Mouse (Mus musculus) forebrain, postnatal 0 days (tissue): ENCODE data around the gene Ripor3. TPM values are rescaled to one million over a fixed set of nuclear protein-coding genes. Genes with fewer than 3 reads are reported as not detected.

ENCODE experiments used
- ATAC-seq: fragments of 200-750 bp; cut with Nextera tagmentation; 2 replicates; pipeline ENCODE4 v1.8.0; 2017; ENCODE audit warnings: mild to moderate bottlenecking, moderate library complexity
- DNase-seq: peaks from one replicate; pipeline ENCODE4 v3.0.0-alpha.2; 2015
- H3K27ac ChIP-seq: fragments of 300-500 bp; sonication (generic); 2 replicates; pipeline ENCODE4 v1.5.1; 2014; ENCODE audit warnings: low read depth, mild to moderate bottlenecking, antibody characterized with exemption, low read length, moderate library complexity, mixed read lengths
- H3K27me3 ChIP-seq: fragments of 300-500 bp; sonication (generic); 2 replicates; pipeline ENCODE4 v1.6.1; 2014; ENCODE audit warnings: mild to moderate bottlenecking, low read length, mixed read lengths; ENCODE audit not compliant: insufficient read depth
- H3K36me3 ChIP-seq: fragments of 300-500 bp; sonication (generic); 2 replicates; pipeline ENCODE4 v1.6.1; 2014; ENCODE audit warnings: mild to moderate bottlenecking, moderate library complexity; ENCODE audit not compliant: insufficient read depth
- H3K4me1 ChIP-seq: fragments of 300-500 bp; sonication (generic); 2 replicates; pipeline ENCODE4 v1.6.1; 2014; ENCODE audit warnings: antibody characterized with exemption; ENCODE audit not compliant: insufficient read depth
- H3K4me2 ChIP-seq: fragments of 300-500 bp; sonication (generic); 2 replicates; pipeline ENCODE4 v1.6.1; 2014; ENCODE audit warnings: low read depth, mild to moderate bottlenecking, moderate library complexity
- H3K4me3 ChIP-seq: fragments of 300-500 bp; sonication (generic); 2 replicates; pipeline ENCODE4 v1.5.1; 2014; ENCODE audit warnings: low read depth, low read length, mixed read lengths
- H3K9ac ChIP-seq: fragments of 300-500 bp; sonication (generic); 2 replicates; pipeline ENCODE4 v1.6.1; 2014; ENCODE audit warnings: mild to moderate bottlenecking
- H3K9me3 ChIP-seq: fragments of 300-500 bp; sonication (generic); 2 replicates; pipeline ENCODE4 v1.6.1; 2016; ENCODE audit warnings: low read length
- CTCF ChIP-seq: sonication (generic); IDR thresholded peaks from 2 replicates; pipeline ENCODE4 v1.5.1; 2016; ENCODE audit warnings: antibody characterized with exemption, control low read depth, low read depth
- WGBS: fragments of 180-500 bp; shearing (Covaris S2); extraction: QIAGEN DNeasy Blood & Tissue Kit; methylation state at CpG from one replicate; pipeline ENCODE4 v1.1.7; 2014; 5-methylcytosine and 5-hydroxymethylcytosine counted together
- polyA plus RNA-seq: library from polyadenylated mRNA; unstranded; fragments of >200 nt; fragmentation: Nextera tagmentation; extraction: Ambion mirVana; gene quantifications from 2 replicates; pipeline ENCODE4 v1.2.1, GENCODE M21; 2015
- total RNA-seq: library from RNA; depleted of rRNA; stranded (reverse); fragments of >200 nt; gene quantifications from 2 replicates; pipeline ENCODE4 v1.2.3, GENCODE M21; 2014

Ripor3 gene
- total and polyA plus RNA-seq, 2 experiments from 2014 or later, result 0.29 to 0.39 TPM

DNA sequence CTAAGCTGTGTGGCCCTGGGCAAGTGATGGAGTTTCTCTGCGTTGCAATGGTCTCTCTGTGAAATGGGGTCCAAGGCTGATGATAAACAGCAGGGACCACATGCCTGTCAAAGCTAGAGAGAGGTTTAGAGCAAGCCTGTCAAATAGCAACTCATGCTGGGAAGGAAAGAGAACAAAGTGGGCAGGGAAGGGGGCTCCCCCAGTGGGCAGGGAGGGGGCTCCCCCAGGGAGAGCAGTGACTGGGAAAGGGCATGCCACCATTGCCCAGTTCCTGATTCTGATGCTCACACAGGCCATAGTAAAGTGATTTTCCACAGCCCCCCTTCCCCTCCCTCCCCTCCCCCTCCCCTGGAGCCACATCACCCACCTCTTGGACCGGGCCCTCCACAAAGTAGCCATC lies 7.5 kb downstream of the Ripor3 start:
- TF ChIP-seq CTCF, result no peak
- H3K27ac ChIP-seq, result no peak overlapping the region
- H3K4me1 ChIP-seq, result no peaks in the 10 kb centered on the region
- H3K4me3 ChIP-seq, result no peak overlapping the region
- ATAC-seq (no peak), DNase-seq (no peak)
- no peaks in the 10 kb centered on the region for H3K36me3 ChIP-seq
- no peak overlapping the region for H3K9ac ChIP-seq
- H3K4me2 ChIP-seq, result no peak overlapping the region
- no peaks in the 10 kb centered on the region for H3K9me3 ChIP-seq
- no peaks in the 10 kb centered on the region for H3K27me3 ChIP-seq
- WGBS, result 77% methylated on average over 2 of the region's 2 CpGs

DNA sequence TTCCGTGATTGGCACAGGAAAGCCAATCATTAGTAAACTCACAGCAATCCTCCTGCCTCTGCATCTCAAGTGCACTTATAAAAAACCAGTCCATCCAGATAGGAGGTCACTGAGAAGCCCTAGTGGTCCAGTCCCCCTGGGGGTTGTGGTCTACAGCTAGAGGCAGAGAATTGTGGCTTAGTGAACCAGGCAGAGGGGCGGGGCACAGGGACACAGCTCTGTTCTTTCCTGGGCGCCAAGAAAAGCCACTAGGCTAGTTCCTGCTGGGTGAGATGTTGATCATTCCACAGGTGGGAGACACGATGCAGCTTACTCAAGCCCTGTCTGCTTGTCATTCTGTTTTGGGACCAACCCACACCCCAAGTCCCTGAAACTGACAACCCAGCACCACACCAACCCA lies 8.2 kb downstream of the Ripor3 start:
- no peak overlapping the region for H3K27ac ChIP-seq
- no peaks in the 10 kb centered on the region for H3K9me3 ChIP-seq
- no peak for TF ChIP-seq CTCF
- no peak overlapping the region for H3K4me2 ChIP-seq
- H3K4me1 ChIP-seq, result no peaks in the 10 kb centered on the region
- no peaks in the 10 kb centered on the region for H3K27me3 ChIP-seq
- no peak overlapping the region for H3K9ac ChIP-seq
- ATAC-seq, result no peak
- H3K4me3 ChIP-seq, result no peak overlapping the region
- WGBS, result 45% methylated on average over 4 of the region's 4 CpGs
- no peak for DNase-seq
- no peaks in the 10 kb centered on the region for H3K36me3 ChIP-seq

GRCm38 (mm10) chr2:167999145-167999743 lies 11.2 kb downstream of the Ripor3 start:
- no peaks in the 10 kb centered on the region for H3K36me3 ChIP-seq
- 68% methylated on average over 3 of the region's 3 CpGs for WGBS
- H3K27ac ChIP-seq, result no peak overlapping the region
- TF ChIP-seq CTCF, result no peak
- no peaks in the 10 kb centered on the region for H3K4me1 ChIP-seq
- no peak overlapping the region for H3K4me2 ChIP-seq
- no peak for DNase-seq
- ATAC-seq, result no peak
- no peaks in the 10 kb centered on the region for H3K27me3 ChIP-seq
- H3K9ac ChIP-seq, result no peak overlapping the region
- H3K4me3 ChIP-seq, result no peak overlapping the region
- no peaks in the 10 kb centered on the region for H3K9me3 ChIP-seq

GRCm38 (mm10) chr2:167997562-167997961 lies 12.9 kb downstream of the Ripor3 start:
- 71% methylated on average over 3 of the region's 3 CpGs for WGBS
- Histone ChIP-seq H3K4me2 (no peak overlapping the region), H3K27me3 (no peaks in the 10 kb centered on the region), H3K4me3 (no peak overlapping the region), H3K27ac (no peak overlapping the region), H3K4me1 (no peaks in the 10 kb centered on the region), H3K9me3 (no peaks in the 10 kb centered on the region), H3K36me3 (no peaks in the 10 kb centered on the region), H3K9ac (no peak overlapping the region)
- TF ChIP-seq CTCF, result no peak
- DNase-seq, result no peak
- no peak for ATAC-seq

DNA sequence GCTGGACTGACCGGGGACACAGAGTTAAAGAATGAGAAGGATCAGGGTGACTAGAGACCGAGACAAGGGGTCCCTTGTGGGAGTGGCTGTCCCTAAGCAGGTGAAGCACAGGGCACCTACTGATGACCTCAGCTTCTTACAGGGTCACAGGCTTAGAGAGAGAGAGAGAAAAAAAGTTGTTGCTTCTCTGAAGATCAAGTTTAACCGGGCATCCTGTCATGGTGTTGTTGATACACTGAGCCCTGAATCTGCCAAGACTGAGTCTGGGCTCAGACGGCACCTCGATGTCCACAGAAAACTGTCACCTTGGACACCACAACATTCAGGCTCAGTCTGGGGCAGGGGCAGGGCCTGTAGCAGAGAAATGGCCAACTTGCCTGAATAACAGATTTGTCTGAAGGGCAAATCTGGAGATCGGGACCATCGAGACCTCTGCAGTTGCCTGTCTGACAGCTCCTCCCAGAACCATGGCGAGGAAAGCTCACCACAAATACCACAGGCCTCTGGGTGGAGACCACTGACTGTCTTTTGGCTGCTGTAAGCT lies 13.7 kb downstream of the Ripor3 start:
- Histone ChIP-seq H3K4me1 (no peaks in the 10 kb centered on the region), H3K9me3 (no peaks in the 10 kb centered on the region), H3K4me3 (no peak overlapping the region), H3K9ac (no peak overlapping the region), H3K27me3 (no peaks in the 10 kb centered on the region), H3K27ac (no peak overlapping the region), H3K4me2 (no peak overlapping the region), H3K36me3 (no peaks in the 10 kb centered on the region)
- TF ChIP-seq CTCF, result no peak
- 60% methylated on average over 8 of the region's 8 CpGs for WGBS
- DNase-seq, result no peak
- no peak for ATAC-seq

- H3K4me3 ChIP-seq, result no peak overlapping the region
- no peak overlapping the region for H3K4me2 ChIP-seq
- ATAC-seq, result no peak
- H3K36me3 ChIP-seq, result no peaks in the 10 kb centered on the region
- no peaks in the 10 kb centered on the region for H3K27me3 ChIP-seq
- WGBS, result 66% methylated on average over 19 of the region's 19 CpGs
- DNase-seq, result no peak
- H3K9ac ChIP-seq, result no peak overlapping the region
- no peak overlapping the region for H3K27ac ChIP-seq
- H3K4me1 ChIP-seq, result no peaks in the 10 kb centered on the region
- TF ChIP-seq CTCF, result no peak
- H3K9me3 ChIP-seq, result no peaks in the 10 kb centered on the region
Observed at GRCm38 (mm10) chr2:167995870-167996635, 14.4 kb downstream of the Ripor3 start.

- Histone ChIP-seq H3K9ac (no peak overlapping the region), H3K4me3 (no peak overlapping the region), H3K27me3 (no peaks in the 10 kb centered on the region), H3K36me3 (no peaks in the 10 kb centered on the region), H3K27ac (no peak overlapping the region), H3K9me3 (no peaks in the 10 kb centered on the region), H3K4me2 (no peak overlapping the region), H3K4me1 (no peaks in the 10 kb centered on the region)
- no peak for DNase-seq
- TF ChIP-seq CTCF, result no peak
- 71% methylated on average over 13 of the region's 13 CpGs for WGBS
- ATAC-seq, result no peak
Observed at GRCm38 (mm10) chr2:167993260-167993659, 17.2 kb downstream of the Ripor3 start.
